Mouse (Mus musculus) embryonic fibroblast, embryonic 13.5 days (primary cell): ENCODE measurements around the gene Slc16a8.

Source experiments
- CTCF ChIP-seq: IDR thresholded peaks from 2 replicates; pipeline ENCODE4 v1.5.1; 2011; ENCODE audit warnings: mild to moderate bottlenecking, control low read depth, low read length, moderate library complexity, borderline replicate concordance; ENCODE audit not compliant: insufficient read depth
- POLR2A ChIP-seq: IDR thresholded peaks from 2 replicates; pipeline ENCODE4 v1.6.1; 2011; ENCODE audit warnings: low read depth, mild to moderate bottlenecking, control low read depth, low read length, moderate library complexity

DNA sequence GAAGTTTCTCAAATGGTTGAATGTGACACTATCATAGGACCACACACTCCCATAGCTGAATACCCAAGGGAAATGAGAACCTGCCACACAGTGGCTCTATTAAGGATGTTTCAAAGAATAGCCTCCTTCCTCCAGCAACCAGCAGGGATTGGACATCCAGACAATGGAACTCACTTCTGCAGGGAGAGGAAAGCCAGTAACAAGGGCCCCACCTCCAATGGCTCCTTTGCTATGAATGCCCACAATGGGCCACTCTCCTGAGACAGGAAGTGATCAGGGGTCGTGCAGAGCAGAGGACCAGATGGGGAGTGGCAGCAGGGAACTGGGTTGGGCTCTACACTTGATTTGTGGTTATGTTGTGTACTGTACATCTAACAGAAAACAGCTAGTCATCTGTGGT lies 14.0 kb upstream of the Slc16a8 start:
- no peak for TF ChIP-seq POLR2A
- TF ChIP-seq CTCF: no peak
